Mouse (Mus musculus): ENCODE data around the gene Soat1. TPM values are rescaled to one million over a fixed set of nuclear protein-coding genes. Genes with fewer than 3 reads are reported as not detected.
"Not testable (repeated sequence)": the region's sequence is repeated elsewhere in the genome, so short reads cannot be mapped to it uniquely, and the experiment has no call there.

Gene Soat1
- polyA plus RNA-seq, 1 experiment from 2014 or later, result 10.9 TPM

- H3K4me1 ChIP-seq (ENCODE audit: control insufficient read depth, insufficient read depth, low read length), result no peaks in the 10 kb centered on the region
- H3K9me3 ChIP-seq (ENCODE audit: control insufficient read depth, low read length), result no peaks in the 10 kb centered on the region
- no peak overlapping the region for H3K4me2 ChIP-seq (ENCODE audit: low read length)
- H3K27me3 ChIP-seq (ENCODE audit: control insufficient read depth, insufficient read depth, low read length), result no peaks in the 10 kb centered on the region
- no peak overlapping the region for H3K27ac ChIP-seq (replicated peaks; ENCODE audit: low read depth, low read length)
- WGBS, result 69% methylated on average over 2 of the region's 2 CpGs
- no peak overlapping the region for H3K4me3 ChIP-seq (replicated peaks; ENCODE audit: low read depth, low read length)
- no peak overlapping the region for H3K9ac ChIP-seq (replicated peaks; ENCODE audit: low read length)
- ATAC-seq (ENCODE audit: low FRiP score, low TSS enrichment), result no peak
- no peak for DNase-seq
- no peaks in the 10 kb centered on the region for H3K36me3 ChIP-seq (ENCODE audit: control insufficient read depth, insufficient read depth, low read length)
These were observed 71.6 kb downstream of the Soat1 start for GRCm38 (mm10) chr1:156402491-156402890.

GRCm38 (mm10) chr1:156400159-156400558, 74.0 kb downstream of the Soat1 start:
- not testable (repeated sequence) for H3K9me3 ChIP-seq (ENCODE audit: control insufficient read depth, low read length); DNase-seq; ATAC-seq (ENCODE audit: low FRiP score, low TSS enrichment); H3K4me3 ChIP-seq (replicated peaks; ENCODE audit: low read depth, low read length); H3K36me3 ChIP-seq (ENCODE audit: control insufficient read depth, insufficient read depth, low read length); H3K4me1 ChIP-seq (ENCODE audit: control insufficient read depth, insufficient read depth, low read length); H3K9ac ChIP-seq (replicated peaks; ENCODE audit: low read length); H3K27me3 ChIP-seq (ENCODE audit: control insufficient read depth, insufficient read depth, low read length); H3K27ac ChIP-seq (replicated peaks; ENCODE audit: low read depth, low read length); H3K4me2 ChIP-seq (ENCODE audit: low read length)
- WGBS, result 96% methylated on average over 3 of the region's 3 CpGs

GRCm38 (mm10) chr1:156393148-156393547, 81.0 kb downstream of the Soat1 start:
- no peak overlapping the region for H3K9ac ChIP-seq (replicated peaks; ENCODE audit: low read length)
- 88% methylated on average over 4 of the region's 4 CpGs for WGBS
- no peak for DNase-seq
- H3K27me3 ChIP-seq (ENCODE audit: control insufficient read depth, insufficient read depth, low read length), result no peaks in the 10 kb centered on the region
- no peak overlapping the region for H3K4me2 ChIP-seq (ENCODE audit: low read length)
- H3K36me3 ChIP-seq (ENCODE audit: control insufficient read depth, insufficient read depth, low read length), result no peaks in the 10 kb centered on the region
- no peak for ATAC-seq (ENCODE audit: low FRiP score, low TSS enrichment)
- no peak overlapping the region for H3K27ac ChIP-seq (replicated peaks; ENCODE audit: low read depth, low read length)
- H3K4me3 ChIP-seq (replicated peaks; ENCODE audit: low read depth, low read length), result no peak overlapping the region
- H3K4me1 ChIP-seq (ENCODE audit: control insufficient read depth, insufficient read depth, low read length), result no peaks in the 10 kb centered on the region
- no peaks in the 10 kb centered on the region for H3K9me3 ChIP-seq (ENCODE audit: control insufficient read depth, low read length)

- DNase-seq, result no peak
- no peak overlapping the region for H3K27ac ChIP-seq (replicated peaks; ENCODE audit: low read depth, low read length)
- H3K36me3 ChIP-seq (ENCODE audit: control insufficient read depth, insufficient read depth, low read length), result no peaks in the 10 kb centered on the region
- H3K27me3 ChIP-seq (ENCODE audit: control insufficient read depth, insufficient read depth, low read length), result no peaks in the 10 kb centered on the region
- no peak overlapping the region for H3K9ac ChIP-seq (replicated peaks; ENCODE audit: low read length)
- H3K4me2 ChIP-seq (ENCODE audit: low read length), result no peak overlapping the region
- no peaks in the 10 kb centered on the region for H3K9me3 ChIP-seq (ENCODE audit: control insufficient read depth, low read length)
- 71% methylated on average over 3 of the region's 3 CpGs for WGBS
- no peak overlapping the region for H3K4me3 ChIP-seq (replicated peaks; ENCODE audit: low read depth, low read length)
- ATAC-seq (ENCODE audit: low FRiP score, low TSS enrichment), result no peak
- no peaks in the 10 kb centered on the region for H3K4me1 ChIP-seq (ENCODE audit: control insufficient read depth, insufficient read depth, low read length)
These were observed 87.3 kb downstream of the Soat1 start for GRCm38 (mm10) chr1:156386880-156387279.

- ATAC-seq (ENCODE audit: low FRiP score, low TSS enrichment) (no peak), DNase-seq (no peak)
- WGBS, result 93% methylated on average over 4 of the region's 4 CpGs
- no peak overlapping the region for H3K27ac ChIP-seq (replicated peaks; ENCODE audit: low read depth, low read length)
- no peaks in the 10 kb centered on the region for H3K4me1 ChIP-seq (ENCODE audit: control insufficient read depth, insufficient read depth, low read length)
- H3K36me3 ChIP-seq (ENCODE audit: control insufficient read depth, insufficient read depth, low read length), result no peaks in the 10 kb centered on the region
- H3K9ac ChIP-seq (replicated peaks; ENCODE audit: low read length), result no peak overlapping the region
- no peaks in the 10 kb centered on the region for H3K27me3 ChIP-seq (ENCODE audit: control insufficient read depth, insufficient read depth, low read length)
- no peaks in the 10 kb centered on the region for H3K9me3 ChIP-seq (ENCODE audit: control insufficient read depth, low read length)
- no peak overlapping the region for H3K4me2 ChIP-seq (ENCODE audit: low read length)
- no peak overlapping the region for H3K4me3 ChIP-seq (replicated peaks; ENCODE audit: low read depth, low read length)
These were observed 87.9 kb downstream of the Soat1 start for GRCm38 (mm10) chr1:156386232-156386631.

- Histone ChIP-seq H3K27me3 (ENCODE audit: control insufficient read depth, insufficient read depth, low read length) (no peaks in the 10 kb centered on the region), H3K4me3 (replicated peaks; ENCODE audit: low read depth, low read length) (no peak overlapping the region), H3K4me1 (ENCODE audit: control insufficient read depth, insufficient read depth, low read length) (no peaks in the 10 kb centered on the region), H3K27ac (replicated peaks; ENCODE audit: low read depth, low read length) (no peak overlapping the region), H3K9me3 (ENCODE audit: control insufficient read depth, low read length) (no peaks in the 10 kb centered on the region), H3K36me3 (ENCODE audit: control insufficient read depth, insufficient read depth, low read length) (no peaks in the 10 kb centered on the region), H3K4me2 (ENCODE audit: low read length) (no peak overlapping the region), H3K9ac (replicated peaks; ENCODE audit: low read length) (no peak overlapping the region)
- ATAC-seq (ENCODE audit: low FRiP score, low TSS enrichment) (no peak), DNase-seq (no peak)
- WGBS, result 94% methylated on average over 3 of the region's 3 CpGs
These were observed 92.9 kb downstream of the Soat1 start for GRCm38 (mm10) chr1:156381217-156381616.

Other genes starting within 250 kb of the Soat1 start
- gene Tdrd5, start 170.7 kb downstream of the Soat1 start, polyA plus RNA-seq (2014; fragmentation: Nextera tagmentation; extraction: Ambion mirVana), result 0.80 and 1.7 TPM in 2 replicates
- 0.13 TPM in 1 of 2 replicates, not detected in the other for gene Nphs2, start 163.6 kb downstream of the Soat1 start, polyA plus RNA-seq (2014; fragmentation: Nextera tagmentation; extraction: Ambion mirVana)
- 535 and 647 TPM in 2 replicates for gene Gm2000, start 108.3 kb downstream of the Soat1 start, polyA plus RNA-seq (2014; fragmentation: Nextera tagmentation; extraction: Ambion mirVana)
- 0.09 and 0.50 TPM in 2 replicates for gene Axdnd1, start 53.2 kb downstream of the Soat1 start, polyA plus RNA-seq (2014; fragmentation: Nextera tagmentation; extraction: Ambion mirVana)
- gene Gm10031, start 49.7 kb upstream of the Soat1 start, polyA plus RNA-seq (2014; fragmentation: Nextera tagmentation; extraction: Ambion mirVana), result 1.2 and 1.3 TPM in 2 replicates
- 9.0 and 9.8 TPM in 2 replicates for gene Abl2, start 84.5 kb upstream of the Soat1 start, polyA plus RNA-seq (2014; fragmentation: Nextera tagmentation; extraction: Ambion mirVana)
- gene Tor3a, start 200.0 kb upstream of the Soat1 start, polyA plus RNA-seq (2014; fragmentation: Nextera tagmentation; extraction: Ambion mirVana), result 1.6 and 4.6 TPM in 2 replicates
- gene Fam20b, start 244.8 kb upstream of the Soat1 start, polyA plus RNA-seq (2014; fragmentation: Nextera tagmentation; extraction: Ambion mirVana), result 28.2 and 34.3 TPM in 2 replicates

All from midbrain, embryonic 14.5 days (tissue).